ENCODE assay signal across 10 mouse cellular contexts in the genomic region with DNA sequence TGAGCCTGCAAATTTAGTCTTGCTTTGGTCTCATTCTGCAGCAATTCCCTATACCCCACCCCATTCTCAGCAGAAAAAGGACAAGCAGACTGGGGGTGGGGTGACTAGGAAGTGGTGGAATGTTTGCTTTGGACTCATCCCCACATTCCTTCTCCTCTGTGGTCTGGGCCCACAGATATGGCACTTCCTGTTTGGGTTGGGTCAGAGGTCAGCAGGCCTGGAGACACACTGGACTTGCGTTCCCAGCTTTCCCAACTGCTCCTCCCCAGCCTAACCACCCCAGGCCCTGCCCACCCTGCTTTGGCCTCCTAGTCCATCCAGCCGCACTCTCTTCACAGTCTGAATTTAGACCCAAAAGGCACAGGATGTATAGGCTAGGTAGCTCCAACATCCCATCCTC. TPM values are rescaled to one million over a fixed set of nuclear protein-coding genes. Genes with fewer than 3 reads are reported as not detected.
DNase-seq lines count a peak whose midpoint lies in the region; ATAC-seq lines count a peak whose summit lies in the region.
"Had no signal": no experiment of that assay in that cellular context is flagged by ENCODE, and none has a peak within 500 bp of the region (broad histone marks: within the 10 kb centered on the region; RNA-seq: fewer than 3 reads in every experiment).

No protein-coding gene starts in this region.

- no peaks in the 10 kb centered on the region for H3K4me1 ChIP-seq in intestine, embryonic 15.5 days (replicated peaks)
- H3K4me1 ChIP-seq in liver, embryonic 15.5 days (replicated peaks) = peaks cover 11% of the 10 kb centered on the region
- no peaks in the 10 kb centered on the region for H3K4me1 ChIP-seq in hindbrain, embryonic 11.5 days (replicated peaks; ENCODE audit: control insufficient read depth, insufficient read depth, low read length)
- no peaks in the 10 kb centered on the region for H3K4me1 ChIP-seq in midbrain, embryonic 15.5 days

- DNase-seq in 3134 (ENCODE audit: extremely low read depth, insufficient read length, low spot score) = peak; percentile 76
- DNase-seq in embryo, embryonic 11 days = peak; percentile 38
- DNase-seq in right cerebral cortex, adult 18-20 months = no peak
- no peak for DNase-seq in hindbrain, embryonic 11.5 days (ENCODE audit: low spot score)
- DNase-seq in cerebellum, postnatal 36 days = no peak
- DNase-seq: thymus, postnatal 4 days had no signal

- WGBS in intestine, embryonic 15.5 days = 46% methylated on average over 2 of the region's 2 CpGs
- 69% methylated on average over 2 of the region's 2 CpGs for WGBS in liver, embryonic 15.5 days (ENCODE audit: insufficient replicate concordance)
- 62% methylated on average over 2 of the region's 2 CpGs for WGBS in hindbrain, embryonic 11.5 days
- WGBS in midbrain, embryonic 15.5 days = 83% methylated on average over 2 of the region's 2 CpGs

- no peaks in the 10 kb centered on the region for H3K27me3 ChIP-seq in intestine, embryonic 15.5 days (replicated peaks)
- H3K27me3 ChIP-seq in liver, embryonic 15.5 days = no peaks in the 10 kb centered on the region; the same call in 1 of the 2 replicates
- H3K27me3 ChIP-seq in hindbrain, embryonic 11.5 days (ENCODE audit: control insufficient read depth, insufficient read depth, low read length) = no peaks in the 10 kb centered on the region
- no peaks in the 10 kb centered on the region for H3K27me3 ChIP-seq in midbrain, embryonic 15.5 days (replicated peaks)

- H3K36me3 ChIP-seq in intestine, embryonic 15.5 days = no peaks in the 10 kb centered on the region
- no peaks in the 10 kb centered on the region for H3K36me3 ChIP-seq in liver, embryonic 15.5 days (replicated peaks)
- no peaks in the 10 kb centered on the region for H3K36me3 ChIP-seq in hindbrain, embryonic 11.5 days (ENCODE audit: control insufficient read depth, insufficient read depth, low read length)
- no peaks in the 10 kb centered on the region for H3K36me3 ChIP-seq in midbrain, embryonic 15.5 days (replicated peaks)
- H3K36me3 ChIP-seq: G1E had no signal

- no peak overlapping the region for H3K9ac ChIP-seq in intestine, embryonic 15.5 days
- no peak overlapping the region for H3K9ac ChIP-seq in liver, embryonic 15.5 days
- no peak overlapping the region for H3K9ac ChIP-seq in hindbrain, embryonic 11.5 days (ENCODE audit: low read depth, low read length)
- no peak overlapping the region for H3K9ac ChIP-seq in midbrain, embryonic 15.5 days

- no peak overlapping the region for H3K27ac ChIP-seq in intestine, embryonic 15.5 days
- H3K27ac ChIP-seq in liver, embryonic 15.5 days (replicated peaks) = peak overlapping the region; percentile 53; the same call in 1 of the 2 replicates
- no peak overlapping the region for H3K27ac ChIP-seq in hindbrain, embryonic 11.5 days (ENCODE audit: low read depth, low read length)
- H3K27ac ChIP-seq in midbrain, embryonic 15.5 days = no peak overlapping the region

- H3K4me2 ChIP-seq in intestine, embryonic 15.5 days (replicated peaks) = no peak overlapping the region
- H3K4me2 ChIP-seq in liver, embryonic 15.5 days = no peak overlapping the region
- H3K4me2 ChIP-seq in hindbrain, embryonic 11.5 days (replicated peaks; ENCODE audit: low read depth, low read length) = no peak overlapping the region
- H3K4me2 ChIP-seq in midbrain, embryonic 15.5 days = no peak overlapping the region

- peak; percentile 66 for ATAC-seq in intestine, embryonic 15.5 days
- peak; percentile 84 for ATAC-seq in liver, embryonic 15.5 days (ENCODE audit: insufficient read depth)
- ATAC-seq in hindbrain, embryonic 11.5 days (ENCODE audit: low FRiP score) = no peak
- ATAC-seq in midbrain, embryonic 15.5 days (replicated peaks) = no peak

- H3K4me3 ChIP-seq in intestine, embryonic 15.5 days (replicated peaks) = no peak overlapping the region
- H3K4me3 ChIP-seq in liver, embryonic 15.5 days (replicated peaks) = no peak overlapping the region
- H3K4me3 ChIP-seq in hindbrain, embryonic 11.5 days (ENCODE audit: low read depth, low read length) = no peak overlapping the region
- no peak overlapping the region for H3K4me3 ChIP-seq in midbrain, embryonic 15.5 days

- no peaks in the 10 kb centered on the region for H3K9me3 ChIP-seq in intestine, embryonic 15.5 days
- no peaks in the 10 kb centered on the region for H3K9me3 ChIP-seq in liver, embryonic 15.5 days (replicated peaks)
- H3K9me3 ChIP-seq in hindbrain, embryonic 11.5 days (ENCODE audit: control insufficient read depth, low read length) = no peaks in the 10 kb centered on the region
- no peaks in the 10 kb centered on the region for H3K9me3 ChIP-seq in midbrain, embryonic 15.5 days
- H3K9me3 ChIP-seq: G1E had no signal

RNA-seq across cellular contexts. Expression of a gene that starts 6.8 kb away (rescaled TPM):
- 48.5 and 52.7 TPM in 2 replicates for polyA plus RNA-seq in intestine, embryonic 15.5 days (2015; fragmentation: Nextera tagmentation; extraction: Ambion mirVana)
- polyA plus RNA-seq in liver, embryonic 15.5 days (2015; fragmentation: Nextera tagmentation; extraction: Ambion mirVana) = 10.0 and 12.4 TPM in 2 replicates
- 38.8 and 53.1 TPM in 2 replicates for polyA plus RNA-seq in hindbrain, embryonic 11.5 days (2014; fragmentation: Nextera tagmentation; extraction: Ambion mirVana)
- 22.9 and 24.3 TPM in 2 replicates for polyA plus RNA-seq in midbrain, embryonic 15.5 days (2015; fragmentation: Nextera tagmentation; extraction: Ambion mirVana)
- polyA plus RNA-seq: G1E had no signal

RNA-seq across cellular contexts. Expression of a gene that starts 17.8 kb away (rescaled TPM):
- polyA plus RNA-seq in intestine, embryonic 15.5 days (2015; fragmentation: Nextera tagmentation; extraction: Ambion mirVana) = 58.2 and 60.6 TPM in 2 replicates
- polyA plus RNA-seq in liver, embryonic 15.5 days (2015; fragmentation: Nextera tagmentation; extraction: Ambion mirVana) = 41.6 and 42.1 TPM in 2 replicates
- 76.9 and 77.6 TPM in 2 replicates for polyA plus RNA-seq in hindbrain, embryonic 11.5 days (2014; fragmentation: Nextera tagmentation; extraction: Ambion mirVana)
- 75.5 and 76.1 TPM in 2 replicates for polyA plus RNA-seq in midbrain, embryonic 15.5 days (2015; fragmentation: Nextera tagmentation; extraction: Ambion mirVana)

RNA-seq across cellular contexts. Expression of a gene that starts 26.3 kb away (rescaled TPM):
- 0.26 and 0.28 TPM in 2 replicates for polyA plus RNA-seq in intestine, embryonic 15.5 days (2015; fragmentation: Nextera tagmentation; extraction: Ambion mirVana)
- polyA plus RNA-seq in liver, embryonic 15.5 days (2015; fragmentation: Nextera tagmentation; extraction: Ambion mirVana) = 0.05 TPM in 1 of 2 replicates, not detected in the other
- 0.66 and 0.84 TPM in 2 replicates for polyA plus RNA-seq in hindbrain, embryonic 11.5 days (2014; fragmentation: Nextera tagmentation; extraction: Ambion mirVana)
- polyA plus RNA-seq in midbrain, embryonic 15.5 days (2015; fragmentation: Nextera tagmentation; extraction: Ambion mirVana) = 5.9 and 7.0 TPM in 2 replicates
- polyA plus RNA-seq: G1E had no signal

RNA-seq across cellular contexts. Expression of a gene that starts 41.5 kb away (rescaled TPM):
- polyA plus RNA-seq in intestine, embryonic 15.5 days (2015; fragmentation: Nextera tagmentation; extraction: Ambion mirVana) = not detected in 2 replicates
- polyA plus RNA-seq in liver, embryonic 15.5 days (2015; fragmentation: Nextera tagmentation; extraction: Ambion mirVana) = not detected in 2 replicates
- polyA plus RNA-seq in hindbrain, embryonic 11.5 days (2014; fragmentation: Nextera tagmentation; extraction: Ambion mirVana) = not detected in 2 replicates
- not detected in 2 replicates for polyA plus RNA-seq in midbrain, embryonic 15.5 days (2015; fragmentation: Nextera tagmentation; extraction: Ambion mirVana)
- polyA plus RNA-seq: G1E had no signal

Comparison
In these comparisons a context has a peak if more than half of its experiments do, and no peak if none do; other contexts are left out.
1. DNase-seq: peak in 3134 (single experiment) and embryo, embryonic 11 days (single experiment); none in right cerebral cortex, adult 18-20 months (single experiment), hindbrain, embryonic 11.5 days (single experiment) and cerebellum, postnatal 36 days (0 of 2).
2. ATAC-seq: peak in intestine, embryonic 15.5 days (single experiment) and liver, embryonic 15.5 days (single experiment); none in hindbrain, embryonic 11.5 days (single experiment) and midbrain, embryonic 15.5 days (single experiment).